Mouse (Mus musculus): ENCODE measurements around the gene Cd300lg. TPM values are rescaled to one million over a fixed set of nuclear protein-coding genes. Genes with fewer than 3 reads are reported as not detected.
A peak's percentile ranks its signal among the peaks of the same experiment; 100 is the strongest.

Cd300lg gene
- total RNA-seq, 2 experiments from 2014 or later, result not detected

- no peak for DNase-seq (ENCODE audit: low spot score in 2 of 2)
- intact Hi-C loops (cut with DNase I), result loop anchor here (5.0 kb wide), 1 partner anchor 122 kb away; no protein-coding TSS in a partner anchor
Measured at GRCm38 (mm10) chr11:102044691-102045212, 3.4 kb downstream of the Cd300lg start.

DNA sequence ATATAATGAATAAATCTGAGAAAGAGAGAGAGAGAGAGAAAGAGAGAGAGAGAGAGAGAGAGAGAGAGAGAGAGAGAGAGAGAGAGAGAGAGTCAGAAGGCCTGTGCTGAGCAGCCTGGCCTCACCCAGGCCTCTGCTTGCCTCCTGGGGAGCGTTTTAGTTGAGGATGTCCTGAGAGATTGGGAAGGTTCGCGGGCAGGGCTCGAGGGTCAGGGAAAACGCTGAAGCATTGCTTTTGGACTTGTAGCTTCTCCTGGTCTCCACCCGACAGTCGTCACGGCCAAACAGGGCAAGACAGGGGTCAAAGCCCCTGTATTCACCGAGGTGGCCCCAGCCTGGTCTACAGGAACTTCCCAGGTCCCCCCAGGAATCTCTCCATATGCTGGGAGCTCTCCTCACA, 5.3 kb downstream of the Cd300lg start:
- intact Hi-C loops (cut with DNase I), result no loop called here
- no peak for DNase-seq (ENCODE audit: low spot score in 2 of 2)

GRCm38 (mm10) chr11:102049875-102050482, 8.7 kb downstream of the Cd300lg start:
- no peak for DNase-seq (ENCODE audit: low spot score in 2 of 2)
- intact Hi-C loops (cut with DNase I), result no loop called here

GRCm38 (mm10) chr11:102051541-102051940, 10.2 kb downstream of the Cd300lg start:
- no peak for DNase-seq (ENCODE audit: low spot score in 2 of 2)
- intact Hi-C loops (cut with DNase I), result no loop called here

GRCm38 (mm10) chr11:102051954-102052353, 10.6 kb downstream of the Cd300lg start:
- intact Hi-C loops (cut with DNase I), result no loop called here
- no peak for DNase-seq (ENCODE audit: low spot score in 2 of 2)

- intact Hi-C loops (cut with DNase I), result no loop called here
- DNase-seq (ENCODE audit: low spot score in 2 of 2), result no peak
Measured at GRCm38 (mm10) chr11:102052697-102053096, 11.4 kb downstream of the Cd300lg start.

GRCm38 (mm10) chr11:102053183-102053582, 11.9 kb downstream of the Cd300lg start:
- no peak for DNase-seq (ENCODE audit: low spot score in 2 of 2)
- intact Hi-C loops (cut with DNase I), result no loop called here

- intact Hi-C loops (cut with DNase I), result no loop called here
- DNase-seq (ENCODE audit: low spot score in 2 of 2), result peak; percentile 38 to 48
Measured at GRCm38 (mm10) chr11:102053847-102054246, 12.5 kb downstream of the Cd300lg start.

DNA sequence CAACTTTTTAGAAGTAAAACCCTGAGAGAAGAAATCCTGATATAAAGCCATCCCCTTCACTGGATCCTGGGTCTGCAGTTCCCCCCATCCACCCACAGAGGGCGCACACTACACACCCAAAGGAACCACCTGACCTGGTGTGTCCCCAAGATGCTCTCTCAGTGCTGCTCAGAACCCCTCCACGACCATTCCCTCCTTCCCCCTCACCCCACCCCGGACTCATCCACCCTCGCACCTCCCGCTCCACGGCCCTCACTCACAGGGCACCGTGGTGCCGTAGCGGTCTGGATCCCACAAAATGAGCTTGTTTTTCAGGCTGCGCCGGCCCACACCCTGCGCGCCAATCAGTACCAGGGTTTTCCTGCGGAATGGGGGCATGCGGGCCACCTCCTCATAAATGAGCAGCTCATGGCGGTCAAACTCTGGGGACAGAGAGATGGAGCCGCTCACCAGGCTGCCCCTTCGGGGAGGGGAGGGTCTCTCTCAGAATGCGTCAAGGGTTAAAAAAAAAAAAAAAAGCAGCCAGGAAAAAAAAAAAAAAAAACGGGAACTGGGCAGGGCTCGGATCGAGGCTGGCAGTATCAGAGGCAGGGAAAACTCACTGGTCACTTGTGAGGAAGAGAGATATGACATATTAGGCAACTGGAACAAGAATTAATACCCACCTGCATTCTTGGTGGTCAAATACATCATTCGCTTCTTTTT, 20.1 kb downstream of the Cd300lg start:
- peak; percentile 77 to 86 for DNase-seq (ENCODE audit: low spot score in 2 of 2)

DNA sequence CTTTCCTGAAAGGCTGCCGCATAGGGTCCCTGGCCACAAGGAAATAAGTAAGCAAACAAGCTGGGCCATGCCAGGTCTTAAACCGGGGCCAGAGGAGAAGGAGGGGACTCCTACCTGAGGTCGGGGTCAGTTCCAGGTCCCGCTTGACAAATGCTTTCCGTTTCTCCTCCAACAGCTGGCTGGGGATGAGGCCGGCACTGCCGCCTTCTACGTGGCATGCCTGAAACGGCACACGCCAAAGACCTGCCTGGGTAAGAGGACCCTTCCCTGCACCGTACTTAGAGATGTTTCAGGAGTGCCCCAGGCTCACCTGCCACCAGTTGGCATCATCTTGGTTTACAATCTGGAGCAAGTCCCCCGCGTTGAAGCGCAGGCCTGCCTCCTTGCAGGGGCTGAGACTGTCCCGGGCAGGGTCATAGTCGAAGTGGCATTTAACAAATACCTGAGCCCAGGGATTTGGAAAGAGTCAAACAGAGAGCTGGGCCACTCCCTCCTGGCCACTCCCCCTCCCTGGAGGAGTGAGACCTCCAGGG, 20.7 kb downstream of the Cd300lg start:
- intact Hi-C loops (cut with DNase I), result loop anchor here (1.0 to 2.0 kb wide), 2 partner anchors 27 to 77 kb away; no protein-coding TSS in a partner anchor
- DNase-seq (ENCODE audit: low spot score in 2 of 2), result no peak

More for the DNA sequence above, 20.1 kb downstream of the Cd300lg start:
- intact Hi-C loops (cut with DNase I), result loop anchor here (1.0 to 2.0 kb wide), 2 partner anchors 28 to 77 kb away; no protein-coding TSS in a partner anchor

GRCm38 (mm10) chr11:102063076-102063475, 21.8 kb downstream of the Cd300lg start:
- no peak for DNase-seq (ENCODE audit: low spot score in 2 of 2)
- intact Hi-C loops (cut with DNase I), result no loop called here

DNA sequence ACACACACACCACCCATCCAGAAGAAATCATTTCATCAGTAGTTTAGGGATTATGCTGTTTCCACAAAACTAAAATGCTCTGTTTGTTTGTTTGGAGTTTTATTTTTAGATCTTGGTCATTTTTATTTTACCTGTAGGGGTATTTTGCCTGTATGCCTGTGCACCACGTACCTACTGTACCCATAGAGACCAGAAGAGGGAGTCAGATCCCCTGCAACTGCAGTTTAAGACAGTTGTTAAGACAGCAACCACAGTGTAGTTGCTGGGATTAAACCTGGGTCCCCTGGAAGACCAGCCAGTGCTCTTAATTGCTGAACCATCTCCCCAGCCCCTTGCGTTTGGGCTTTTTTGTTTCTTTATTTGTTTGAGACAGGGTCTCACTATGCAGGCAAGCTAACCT, 27.7 kb downstream of the Cd300lg start:
- intact Hi-C loops (cut with DNase I), result no loop called here
- no peak for DNase-seq (ENCODE audit: low spot score in 2 of 2)

- intact Hi-C loops (cut with DNase I), result no loop called here
- peak in 1 of 2 experiments; percentile 46 for DNase-seq (ENCODE audit: low spot score in 2 of 2)
Measured at GRCm38 (mm10) chr11:102069633-102070032, 28.3 kb downstream of the Cd300lg start.

DNA sequence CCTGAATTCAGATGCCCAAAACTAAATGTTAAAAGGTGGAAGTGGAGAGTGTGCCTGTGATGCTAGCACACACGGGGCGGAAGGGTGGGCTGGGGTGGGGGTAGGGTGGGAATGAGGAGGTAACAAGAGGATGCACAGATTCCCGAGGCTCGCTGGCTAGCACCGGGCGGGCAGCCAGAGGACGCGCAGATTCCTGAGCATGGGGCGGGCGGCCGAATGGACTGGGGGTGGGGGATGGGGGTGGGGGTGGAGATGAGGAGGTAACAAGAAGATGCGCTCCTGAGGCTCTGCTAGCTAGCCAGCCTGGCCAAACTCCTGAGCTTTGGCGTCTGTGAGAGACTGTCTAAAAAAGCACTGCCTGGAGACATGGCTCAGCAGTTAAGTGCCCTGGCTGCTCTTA, 29.1 kb downstream of the Cd300lg start:
- intact Hi-C loops (cut with DNase I), result no loop called here
- no peak for DNase-seq (ENCODE audit: low spot score in 2 of 2)

DNA sequence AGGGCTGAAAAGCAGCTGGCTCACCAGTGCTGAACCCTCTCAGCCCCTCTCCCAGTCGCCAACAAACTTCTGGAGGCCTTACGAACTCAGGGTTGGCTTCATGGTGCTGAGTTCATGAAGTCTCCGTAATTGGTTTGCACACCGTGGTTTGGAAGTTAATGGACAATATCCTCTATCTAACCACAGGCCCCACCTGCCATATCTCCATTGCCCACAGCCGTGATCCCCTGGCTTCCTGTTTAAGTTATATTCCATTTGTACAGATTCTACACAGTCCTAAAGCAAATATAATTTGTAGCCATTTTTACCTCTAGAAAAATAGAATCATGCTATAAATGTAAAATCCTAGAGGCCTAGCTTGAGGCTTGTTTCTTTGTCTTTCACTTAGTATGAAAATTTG, 31.4 kb downstream of the Cd300lg start:
- intact Hi-C loops (cut with DNase I), result no loop called here
- DNase-seq (ENCODE audit: low spot score in 2 of 2), result no peak

GRCm38 (mm10) chr11:102073722-102074121, 32.4 kb downstream of the Cd300lg start:
- intact Hi-C loops (cut with DNase I), result no loop called here
- DNase-seq (ENCODE audit: low spot score in 2 of 2), result no peak

- intact Hi-C loops (cut with DNase I), result no loop called here
- DNase-seq (ENCODE audit: low spot score in 2 of 2), result peak; percentile 80 to 81
Measured at GRCm38 (mm10) chr11:102082322-102082721, 41.0 kb downstream of the Cd300lg start.

DNA sequence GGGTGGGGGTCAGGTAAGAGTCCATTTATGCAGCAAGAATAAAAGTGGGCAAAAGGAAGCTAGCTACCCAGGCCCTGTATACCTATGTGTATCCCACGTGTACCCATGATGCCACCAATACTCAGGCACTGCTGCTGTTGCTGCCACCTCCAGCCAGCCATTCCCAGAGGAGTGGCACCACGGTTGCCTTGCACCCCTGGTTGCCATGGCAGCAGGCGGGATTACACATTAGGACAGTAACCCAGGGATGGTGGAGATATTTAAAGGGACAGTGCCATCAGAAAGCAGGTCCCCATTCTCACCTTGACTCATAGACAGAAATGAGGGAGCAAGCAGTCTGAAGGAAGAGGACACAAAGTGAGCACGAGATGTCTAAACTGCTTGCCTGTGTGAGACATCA, 41.9 kb downstream of the Cd300lg start:
- intact Hi-C loops (cut with DNase I), result no loop called here
- peak; percentile 50 to 52 for DNase-seq (ENCODE audit: low spot score in 2 of 2)

DNA sequence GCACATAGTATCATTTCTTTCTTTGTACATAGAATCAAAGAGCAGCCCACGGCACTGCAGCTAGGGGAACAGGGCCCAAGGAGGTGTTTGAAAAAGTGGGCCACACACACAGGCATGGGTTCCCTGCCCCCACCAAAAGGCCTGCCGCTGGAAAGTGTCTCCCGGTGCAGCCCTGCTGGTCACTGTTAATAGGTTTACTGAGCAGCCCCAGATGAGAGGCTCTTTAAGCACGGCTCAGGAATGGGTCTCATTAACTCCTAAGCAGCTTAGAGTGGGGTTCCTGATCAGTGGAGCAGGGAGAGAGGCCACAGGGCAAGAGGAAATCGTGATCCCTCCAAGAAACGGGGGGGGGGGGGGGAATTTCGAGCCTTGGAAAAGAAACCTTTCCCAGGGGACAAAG, 42.9 kb downstream of the Cd300lg start:
- intact Hi-C loops (cut with DNase I), result no loop called here
- DNase-seq (ENCODE audit: low spot score in 2 of 2), result no peak

DNA sequence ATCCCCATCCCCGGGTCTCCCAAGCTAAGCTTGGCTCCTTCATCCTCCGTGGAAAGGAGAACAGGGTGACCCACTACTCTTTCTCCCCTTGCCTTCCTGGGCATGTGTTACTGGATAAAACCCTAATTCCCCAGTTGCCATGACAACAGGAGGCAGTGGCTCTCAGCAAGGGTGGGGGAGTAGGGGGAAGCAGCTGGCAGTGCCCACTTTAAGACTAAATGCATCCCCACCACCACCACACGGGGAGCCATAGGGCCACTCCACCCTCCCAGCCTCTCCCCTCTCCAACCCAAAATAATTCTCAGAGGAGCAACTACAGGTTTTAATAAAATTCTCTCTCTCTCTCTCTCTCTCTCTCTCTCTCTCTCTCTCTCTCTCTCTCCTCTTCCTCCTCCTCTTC, 45.0 kb downstream of the Cd300lg start:
- peak; percentile 76 to 92 for DNase-seq (ENCODE audit: low spot score in 2 of 2)
- intact Hi-C loops (cut with DNase I), result no loop called here

All from left cerebral cortex, postnatal 25 days (tissue).